Mouse (Mus musculus): ENCODE results near the gene Treml1.

- TF ChIP-seq HCFC1 (IDR thresholded peaks at IDR 0.05; ENCODE audit: borderline replicate concordance, insufficient read depth, low read length) (no peak), CHD2 (IDR thresholded peaks at IDR 0.05; ENCODE audit: low read depth, low read length) (no peak), ZC3H11A (IDR thresholded peaks at IDR 0.05; ENCODE audit: borderline replicate concordance, low read depth, low read length) (no peak)
Measured at GRCm38 (mm10) chr17:48366806-48367205, 7.1 kb downstream of the Treml1 start.
